Mouse (Mus musculus) lung, postnatal 4 days (tissue): ENCODE results near the gene Vmn2r26.
"Not testable (repeated sequence)": the region's sequence is repeated elsewhere in the genome, so short reads cannot be mapped to it uniquely, and the experiment has no call there.

Experiments used
- DNase-seq, 2 experiments: peaks; one replicate each; pipeline ENCODE4 v3.0.0; 2021

Gene Vmn2r26

GRCm38 (mm10) chr6:124024268-124024667, at the start of gene Vmn2r26:
Gene Vmn2r26, plus strand, starts transcription at chr6:124024568.
- DNase-seq: not testable (repeated sequence)

- no peak for DNase-seq
Measured at GRCm38 (mm10) chr6:124020841-124021240, 3.5 kb upstream of the Vmn2r26 start.

- DNase-seq: no peak
Measured at GRCm38 (mm10) chr6:124048388-124048787, 24.0 kb downstream of the Vmn2r26 start.

GRCm38 (mm10) chr6:124053611-124054010, 29.2 kb downstream of the Vmn2r26 start:
- not testable (repeated sequence) for DNase-seq

- DNase-seq: no peak
Measured at GRCm38 (mm10) chr6:124102334-124102733, 78.0 kb downstream of the Vmn2r26 start.
